Mouse (Mus musculus) cortical plate, adult 2 months (tissue): ENCODE measurements around the gene Yipf3.

Source experiments
- CTCF ChIP-seq: fragments of 200-500 bp; IDR thresholded peaks from 2 replicates; pipeline ENCODE4 v1.5.1; 2011; ENCODE audit warnings: mild to moderate bottlenecking, control low read depth, low read length; ENCODE audit not compliant: insufficient read depth; ENCODE audit errors: extremely low read depth
- POLR2A ChIP-seq: fragments of 200-500 bp; IDR thresholded peaks from 2 replicates; pipeline ENCODE4 v1.6.1; 2011; ENCODE audit warnings: mild to moderate bottlenecking, low read length, control low read depth; ENCODE audit not compliant: insufficient read depth; ENCODE audit errors: extremely low read depth

DNA sequence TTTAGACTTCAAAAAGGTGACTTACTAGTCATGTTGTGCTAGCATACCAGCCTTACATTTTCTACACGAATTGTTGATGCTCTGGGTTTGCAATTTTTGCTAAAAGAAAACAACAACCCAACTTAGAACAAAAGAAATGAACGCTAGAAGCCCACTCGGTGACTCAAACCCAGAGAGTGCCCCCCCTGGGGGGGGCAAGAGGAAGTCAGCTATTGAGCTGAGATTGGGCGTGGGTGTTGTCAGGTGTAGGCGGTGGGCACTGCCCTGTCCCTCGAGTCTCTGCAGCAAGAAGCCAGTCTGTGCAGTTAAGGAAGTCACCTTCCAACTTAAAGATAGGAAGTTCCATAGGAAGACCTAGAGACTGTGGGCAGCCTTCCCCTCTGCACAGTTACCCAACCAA is 48.7 kb downstream of the Yipf3 start:
- TF ChIP-seq CTCF = no peak
- TF ChIP-seq POLR2A = no peak
